Mouse (Mus musculus) naive thymus-derived CD4-positive, alpha-beta T cell, adult 2 months (primary cell): Measurements from ENCODE around the gene Vmn1r193.
"Not testable (repeated sequence)": the region's sequence is repeated elsewhere in the genome, so short reads cannot be mapped to it uniquely, and the experiment has no call there.

Experiments
- DNase-seq: peaks from one replicate; pipeline ENCODE4 v3.0.0-alpha.2; 2011; ENCODE audit warnings: low read depth

Vmn1r193 gene

GRCm38 (mm10) chr13:22223060-22223459, at the start of gene Vmn1r193:
TSS of gene Vmn1r193 (minus strand) at chr13:22223160.
- not testable (repeated sequence) for DNase-seq

- DNase-seq, result no peak
These were observed 48.8 kb upstream of the Vmn1r193 start for GRCm38 (mm10) chr13:22271721-22272120.

GRCm38 (mm10) chr13:22270222-22270621, 47.3 kb upstream of the Vmn1r193 start, which contains the start of gene Vmn1r195:
TSS of gene Vmn1r195 (plus strand) at chr13:22270522.
- DNase-seq, result not testable (repeated sequence)

GRCm38 (mm10) chr13:22243915-22244314, 21.0 kb upstream of the Vmn1r193 start, which contains the start of gene Vmn1r194:
TSS of gene Vmn1r194 (plus strand) at chr13:22244215.
- no peak for DNase-seq

- DNase-seq, result not testable (repeated sequence)
These were observed 30.2 kb downstream of the Vmn1r193 start for GRCm38 (mm10) chr13:22192756-22193155.

GRCm38 (mm10) chr13:22191041-22191440, 31.9 kb downstream of the Vmn1r193 start, which contains the start of gene Vmn1r192:
TSS of gene Vmn1r192 (minus strand) at chr13:22191141.
- DNase-seq, result no peak

- DNase-seq, result no peak
These were observed 32.6 kb downstream of the Vmn1r193 start for GRCm38 (mm10) chr13:22190385-22190784.

- no peak for DNase-seq
These were observed 33.6 kb downstream of the Vmn1r193 start for GRCm38 (mm10) chr13:22189313-22189712.

- DNase-seq, result no peak
These were observed 39.1 kb downstream of the Vmn1r193 start, which contains the start of gene Vmn1r191 for GRCm38 (mm10) chr13:22183869-22184268. TSS of gene Vmn1r191 (minus strand) at chr13:22183969.

GRCm38 (mm10) chr13:22168416-22168815, 54.5 kb downstream of the Vmn1r193 start:
- no peak for DNase-seq
